Mouse (Mus musculus) erythroblast, embryonic 14.5 days (primary cell): ENCODE results near the gene Pigz.

Experiments used
- GATA1 ChIP-seq: IDR thresholded peaks from 2 replicates; pipeline ENCODE4 v1.6.1; 2012; ENCODE audit warnings: low read length, inconsistent platforms, mixed read lengths
- TAL1 ChIP-seq: IDR thresholded peaks from 3 replicates; pipeline ENCODE4 v1.6.1; 2012; ENCODE audit warnings: low read length, inconsistent platforms, mixed read lengths

DNA sequence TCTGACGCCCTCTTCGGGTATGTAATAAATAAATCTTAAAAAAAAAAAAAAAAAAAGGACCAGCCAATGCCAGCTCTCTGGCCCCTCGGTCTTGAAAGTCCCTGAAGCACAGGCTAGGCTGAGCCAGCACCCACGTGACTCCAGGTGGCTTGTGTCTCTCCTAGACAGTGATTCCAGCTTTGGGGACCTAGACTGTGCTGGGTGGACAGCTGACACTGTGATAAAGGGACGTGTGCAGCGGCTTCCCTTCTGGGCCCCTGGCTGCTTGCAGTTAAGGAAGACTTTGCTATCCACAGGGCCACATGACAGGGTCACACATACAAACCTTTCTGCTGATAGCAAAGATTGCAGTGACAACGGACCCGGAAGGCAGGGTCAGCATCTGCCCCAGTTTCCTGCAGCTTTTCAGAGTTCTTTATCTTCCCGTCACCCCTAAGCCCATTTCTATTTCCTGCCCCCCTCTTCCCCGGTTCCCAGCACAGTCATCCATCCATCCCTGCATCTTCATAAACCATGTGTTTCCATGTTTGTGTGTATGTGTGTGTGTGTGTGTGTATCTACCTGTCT, 23.3 kb upstream of the Pigz start:
- TF ChIP-seq GATA1: no peak
- TF ChIP-seq TAL1: no peak
